Mouse (Mus musculus): ENCODE measurements around the gene Spta1.

Gene Spta1

DNA sequence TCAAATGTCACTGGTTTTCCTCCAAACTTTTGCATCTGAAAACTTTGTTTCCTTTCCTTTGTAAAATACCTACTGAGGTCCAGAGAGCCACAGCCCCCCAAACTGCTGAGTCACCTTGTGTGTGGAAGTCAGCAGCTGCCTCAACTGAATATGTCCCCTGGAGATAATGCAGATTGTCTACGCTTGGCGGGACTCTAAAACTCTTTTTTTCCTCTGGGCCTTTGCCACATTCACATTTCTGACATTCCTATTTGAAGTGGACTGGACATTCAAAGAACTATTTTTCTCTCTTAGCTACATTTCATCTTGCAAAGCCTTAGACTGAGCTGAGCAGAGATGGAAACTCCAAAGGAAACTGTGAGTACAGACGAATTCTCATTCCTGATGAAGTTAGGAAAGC lies at the start of gene Spta1:
Gene Spta1, plus strand, starts transcription at position 172 of the 400 bp plus-strand sequence.
- no peak for DNase-seq (ENCODE audit: low read depth)

DNA sequence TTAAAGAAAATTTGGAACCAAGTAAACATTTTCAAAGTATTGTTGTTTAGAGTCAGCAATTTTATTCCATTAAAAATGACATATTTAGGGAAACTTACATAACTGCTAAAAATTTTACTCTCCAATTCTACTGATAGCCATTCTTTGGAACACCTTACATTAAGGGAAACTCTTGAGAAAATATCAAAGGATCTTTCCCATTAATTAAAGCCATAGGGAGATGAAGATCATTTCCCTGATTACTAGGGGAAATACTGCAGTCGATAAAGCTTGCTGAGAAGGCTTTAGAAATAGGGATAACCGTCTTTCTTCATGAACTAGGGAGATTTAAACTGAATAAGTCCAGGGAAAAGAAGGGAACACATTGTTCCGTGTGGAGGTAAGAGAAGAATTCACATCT lies 41.4 kb upstream of the Spta1 start, which contains the start of gene Olfr424:
Gene Olfr424, plus strand, starts transcription at position 301 of the 400 bp plus-strand sequence.
- DNase-seq (ENCODE audit: low read depth), result no peak

DNA sequence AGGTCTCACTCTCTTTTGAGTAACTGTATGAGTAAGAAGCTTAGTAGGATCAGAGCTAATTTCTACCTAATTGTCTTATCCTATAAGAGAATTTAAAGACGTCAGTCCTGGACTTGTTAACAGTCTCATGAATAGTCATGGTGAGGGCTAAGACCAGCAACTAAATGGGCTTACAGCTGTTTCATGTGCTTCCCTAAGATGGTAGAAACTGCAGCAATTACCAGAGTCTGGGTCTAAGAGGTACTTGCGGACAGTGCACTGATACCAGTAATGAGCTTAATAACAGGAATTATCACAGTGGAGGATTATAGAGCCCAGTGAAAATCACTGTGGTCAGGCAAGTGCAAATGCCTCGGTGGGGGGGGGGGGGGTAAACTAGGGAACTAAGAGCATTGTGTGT lies 40.6 kb upstream of the Spta1 start:
- DNase-seq (ENCODE audit: low read depth), result no peak

DNA sequence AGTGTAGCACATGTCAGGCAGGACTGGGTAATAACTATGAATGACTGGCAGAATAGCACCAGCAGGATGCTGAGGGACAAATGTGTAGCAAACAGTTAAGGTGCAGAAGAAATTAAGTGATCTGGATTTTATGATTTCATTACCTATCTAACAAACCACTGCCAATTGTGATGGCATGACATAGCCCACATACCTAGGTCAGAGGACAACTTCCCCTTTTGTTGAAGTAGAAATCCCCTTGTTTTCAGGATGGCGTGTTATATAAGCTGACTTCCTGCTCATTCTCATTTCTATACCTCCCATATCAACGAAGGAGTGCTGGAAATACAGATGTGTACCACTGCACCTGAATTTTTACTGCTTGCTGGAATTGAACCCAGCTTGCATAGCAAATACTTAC lies 31.2 kb upstream of the Spta1 start:
- DNase-seq (ENCODE audit: low read depth), result no peak

- DNase-seq (ENCODE audit: low read depth), result no peak
Measured at GRCm38 (mm10) chr1:174146696-174147095, 25.9 kb upstream of the Spta1 start.

DNA sequence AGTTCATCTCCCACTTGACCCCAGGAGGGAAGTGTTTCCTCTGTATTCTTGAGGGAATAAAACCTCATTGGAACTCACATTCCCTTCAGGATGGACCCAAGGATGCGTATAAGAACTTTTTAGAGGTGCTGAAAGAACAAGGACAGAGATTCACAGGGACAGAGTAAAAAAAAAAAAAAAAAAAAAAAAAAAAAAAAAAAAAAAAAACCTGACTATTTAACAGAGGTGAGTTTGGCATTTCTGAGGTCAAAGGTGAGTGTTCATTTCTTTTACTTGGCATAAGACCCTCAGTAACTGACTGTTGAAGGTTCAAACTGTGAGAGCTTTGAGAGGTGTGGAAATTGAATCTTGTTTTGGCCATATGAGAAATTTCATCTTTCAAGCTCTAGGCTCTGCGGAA lies 23.3 kb upstream of the Spta1 start:
- DNase-seq (ENCODE audit: low read depth), result no peak

- no peak for DNase-seq (ENCODE audit: low read depth)
Measured at GRCm38 (mm10) chr1:174155333-174155732, 17.2 kb upstream of the Spta1 start, which contains the start of gene Olfr420. Olfr420 (plus strand) TSS chr1:174155633.

DNA sequence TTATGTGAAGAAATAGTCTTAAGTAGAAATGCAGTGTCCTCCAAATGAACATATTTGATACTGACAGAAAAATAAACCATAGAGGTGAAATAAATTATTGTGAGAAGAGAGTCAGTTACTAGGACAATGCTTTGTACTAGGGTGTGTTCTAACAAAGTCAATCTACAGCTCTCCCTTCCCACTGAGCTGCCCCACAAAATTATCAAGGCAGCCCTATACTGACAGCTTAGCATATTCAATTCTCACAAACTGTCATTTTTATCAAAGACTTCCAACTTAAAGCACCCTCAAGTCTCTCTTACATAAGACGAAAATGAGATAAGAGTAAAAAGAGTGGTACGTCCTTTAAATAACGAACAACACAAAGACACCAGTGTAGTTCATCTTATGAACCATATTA lies 15.0 kb upstream of the Spta1 start:
- no peak for DNase-seq (ENCODE audit: low read depth)

DNA sequence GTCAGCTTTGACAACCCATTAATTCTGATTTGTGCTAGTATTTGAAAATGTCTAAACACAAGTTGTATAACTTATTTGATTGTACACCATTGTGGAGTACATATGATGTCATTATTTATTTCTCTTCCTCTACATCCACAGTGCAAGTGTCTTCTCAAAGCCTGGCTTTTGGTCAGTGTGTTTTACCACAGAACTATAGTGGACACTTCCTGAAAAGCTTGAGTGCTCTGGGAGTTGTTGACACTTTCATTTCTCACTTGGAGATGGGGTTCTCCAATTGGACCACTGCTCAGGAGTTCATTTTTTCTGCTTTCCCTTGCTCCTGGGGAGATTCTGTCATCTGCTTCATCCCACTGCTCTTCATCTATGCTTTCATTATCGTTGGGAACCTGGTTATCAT lies 14.1 kb upstream of the Spta1 start:
- no peak for DNase-seq (ENCODE audit: low read depth)

- no peak for DNase-seq (ENCODE audit: low read depth)
Measured at GRCm38 (mm10) chr1:174159095-174159494, 13.5 kb upstream of the Spta1 start.

DNA sequence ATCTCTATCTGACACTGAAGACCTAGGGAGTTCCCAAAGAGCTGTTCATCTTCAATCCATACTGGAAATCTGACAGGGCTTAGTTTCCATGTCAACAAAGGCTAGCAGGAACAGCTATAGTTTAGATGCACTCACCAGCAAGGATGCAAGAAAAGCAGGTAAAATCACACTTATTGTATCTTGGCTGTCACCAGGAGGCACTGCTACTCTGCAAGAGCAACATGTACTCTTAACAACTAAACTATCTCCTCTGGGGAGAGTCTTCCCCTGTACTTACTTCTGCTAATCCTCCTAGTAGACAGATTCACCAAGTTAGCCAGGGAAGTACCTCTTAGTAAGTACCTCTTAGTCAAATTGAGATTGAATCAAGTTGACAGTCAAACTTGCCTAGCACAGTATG lies 3.6 kb upstream of the Spta1 start:
- no peak for DNase-seq (ENCODE audit: low read depth)

DNA sequence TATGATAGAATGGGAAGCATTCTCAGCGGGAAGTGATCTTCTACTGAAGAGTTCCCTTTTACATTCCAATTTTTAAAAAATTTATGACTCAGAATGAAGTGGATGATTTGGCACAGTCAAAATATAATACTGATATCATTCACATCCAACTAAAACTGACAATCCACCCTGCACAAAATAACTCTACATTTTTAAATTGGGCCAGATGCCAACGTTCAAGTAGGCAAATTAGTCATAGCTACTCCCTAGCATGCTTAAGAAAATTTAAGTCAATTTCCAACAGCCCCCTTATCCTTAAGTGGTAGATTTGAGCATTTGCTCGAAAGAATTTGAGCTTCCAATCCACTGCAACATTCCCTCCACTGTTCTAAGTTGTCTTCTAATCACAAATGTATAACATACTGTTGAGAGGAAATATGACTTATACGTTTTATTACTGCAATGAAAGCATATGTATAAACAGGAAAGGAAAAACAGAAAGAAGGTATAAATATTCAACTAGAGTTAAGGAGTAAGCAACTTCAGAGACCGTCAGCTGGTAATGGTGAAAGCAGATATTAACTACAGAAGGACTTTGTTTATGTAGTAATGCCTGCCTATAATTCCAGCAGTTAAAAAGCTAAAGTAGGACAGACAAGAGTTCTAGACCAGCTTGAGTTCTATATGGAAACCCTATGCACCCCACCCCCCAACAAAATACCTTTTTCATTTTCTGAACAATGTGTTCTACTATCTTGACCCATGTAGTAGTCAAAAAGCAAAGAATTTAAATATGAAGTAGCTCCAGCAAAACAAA lies 1.7 kb upstream of the Spta1 start:
- DNase-seq (ENCODE audit: low read depth), result no peak

DNA sequence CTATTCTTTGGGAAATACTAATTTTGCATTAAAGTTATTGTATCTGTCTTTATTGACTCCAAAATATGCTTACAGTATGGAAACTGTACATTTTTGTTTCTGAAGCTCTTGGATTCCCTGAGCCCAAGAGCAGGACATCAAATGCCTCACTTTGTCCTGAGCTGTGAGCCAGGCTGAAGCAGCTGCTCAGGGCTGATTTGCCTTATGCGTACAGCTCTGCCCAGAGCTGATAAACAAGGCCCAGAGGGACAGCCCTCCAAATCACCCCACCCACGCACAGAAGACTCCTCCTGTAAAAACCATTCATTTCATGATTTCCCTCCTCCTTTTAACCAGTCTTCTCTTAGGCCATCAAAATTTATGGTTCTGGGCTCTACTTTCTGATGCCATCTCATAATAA lies 1.0 kb upstream of the Spta1 start:
- DNase-seq (ENCODE audit: low read depth), result no peak

DNA sequence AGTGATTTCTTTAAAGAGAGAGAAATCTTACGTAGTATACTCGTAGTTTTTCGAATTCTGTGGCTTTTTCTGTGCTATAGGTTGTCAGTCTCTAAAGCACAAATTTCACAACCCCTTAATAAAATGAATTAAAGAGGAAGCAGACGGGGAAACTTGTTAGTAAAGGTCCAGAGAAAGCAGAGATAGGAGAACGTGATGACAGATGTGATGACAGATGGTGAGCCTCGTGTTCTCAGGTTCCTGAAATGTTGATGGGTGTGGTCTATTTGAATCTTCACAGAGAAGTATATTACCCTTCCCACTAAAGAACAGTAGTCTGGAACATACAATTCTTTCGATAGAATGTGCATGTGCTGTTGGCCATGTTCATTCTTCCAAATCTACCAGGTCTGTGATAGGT lies 32.1 kb downstream of the Spta1 start:
- DNase-seq (ENCODE audit: low read depth), result no peak

DNA sequence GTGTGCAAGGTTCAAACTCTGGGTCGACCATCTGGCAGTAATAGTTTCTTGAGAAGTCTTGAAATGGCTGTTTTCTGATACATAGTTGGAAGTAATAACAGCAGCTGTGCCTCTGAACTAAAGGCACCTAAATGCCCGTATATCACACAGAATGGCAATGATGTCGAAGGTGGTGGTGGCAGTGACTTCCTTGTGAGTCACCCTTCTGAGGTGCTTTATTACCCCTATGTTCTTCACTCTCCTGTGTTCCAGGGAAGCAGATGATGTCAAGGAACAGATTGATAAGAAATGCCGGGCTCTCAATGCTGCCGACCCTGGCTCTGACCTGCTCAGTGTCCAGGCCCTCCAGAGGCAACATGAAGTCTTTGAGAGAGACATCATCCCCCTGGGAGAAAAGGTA lies 39.7 kb downstream of the Spta1 start:
- no peak for DNase-seq (ENCODE audit: low read depth)

DNA sequence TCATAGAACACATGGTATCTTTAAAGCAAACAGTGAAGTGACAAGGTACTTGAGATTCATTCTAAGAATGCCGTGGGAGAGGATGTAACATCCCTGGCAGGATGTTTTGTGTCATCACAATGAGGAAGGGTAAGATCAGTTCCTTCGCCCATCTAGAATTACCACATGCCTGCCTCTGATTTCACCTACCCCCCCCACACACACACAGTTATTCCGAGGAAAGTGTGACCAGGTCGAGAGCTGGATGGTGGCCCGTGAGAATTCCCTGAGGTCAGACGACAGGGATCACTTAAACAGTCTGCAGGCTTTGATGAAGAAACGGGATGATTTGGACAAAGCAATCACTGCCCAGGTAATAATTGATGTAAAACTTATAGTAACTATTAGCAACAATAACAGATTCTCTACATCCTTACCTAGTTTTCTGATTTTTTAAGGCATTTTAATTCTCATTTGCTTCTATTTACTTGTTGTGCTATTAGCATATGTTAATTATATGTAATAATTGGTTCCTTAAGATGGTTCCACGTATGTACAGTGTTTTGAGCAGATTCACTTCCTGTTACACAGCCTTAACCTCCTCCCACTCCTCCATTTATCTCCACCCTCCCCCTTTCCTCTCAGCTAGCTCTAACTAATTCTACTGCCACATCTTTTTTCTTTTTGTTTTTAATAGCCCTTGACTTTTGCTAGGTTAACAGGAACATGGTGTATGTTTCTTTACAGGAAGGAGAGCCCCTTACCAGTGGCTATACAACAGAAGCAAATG lies 42.9 kb downstream of the Spta1 start:
- no peak for DNase-seq (ENCODE audit: low read depth)

- no peak for DNase-seq (ENCODE audit: low read depth)
Measured at GRCm38 (mm10) chr1:174216528-174217204, 44.1 kb downstream of the Spta1 start.

GRCm38 (mm10) chr1:174239916-174240315 lies 67.3 kb downstream of the Spta1 start:
- no peak for DNase-seq (ENCODE audit: low read depth)

GRCm38 (mm10) chr1:174244621-174245020 lies 72.0 kb downstream of the Spta1 start:
- no peak for DNase-seq (ENCODE audit: low read depth)

- DNase-seq (ENCODE audit: low read depth), result no peak
Measured at GRCm38 (mm10) chr1:174246080-174246479, 73.5 kb downstream of the Spta1 start.

DNA sequence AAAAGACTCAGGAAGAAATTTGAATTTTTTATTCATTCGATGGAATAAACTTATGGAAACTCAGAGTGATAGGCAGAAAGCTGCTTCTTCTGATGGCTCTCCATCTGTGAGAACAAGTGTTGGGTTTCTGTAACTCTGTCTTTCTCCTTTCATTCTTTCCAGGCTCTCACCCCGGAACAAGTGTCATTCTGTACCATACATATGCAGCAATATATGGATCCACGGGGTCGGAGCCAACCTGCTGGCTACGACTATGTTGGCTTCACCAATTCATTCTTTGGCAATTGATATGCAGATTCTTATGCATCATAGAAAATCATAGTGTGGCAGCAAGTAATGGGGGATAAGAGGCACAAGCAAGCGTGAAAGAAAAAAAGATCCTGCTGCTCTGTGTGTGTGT lies 74.6 kb downstream of the Spta1 start:
- no peak for DNase-seq (ENCODE audit: low read depth)

DNA sequence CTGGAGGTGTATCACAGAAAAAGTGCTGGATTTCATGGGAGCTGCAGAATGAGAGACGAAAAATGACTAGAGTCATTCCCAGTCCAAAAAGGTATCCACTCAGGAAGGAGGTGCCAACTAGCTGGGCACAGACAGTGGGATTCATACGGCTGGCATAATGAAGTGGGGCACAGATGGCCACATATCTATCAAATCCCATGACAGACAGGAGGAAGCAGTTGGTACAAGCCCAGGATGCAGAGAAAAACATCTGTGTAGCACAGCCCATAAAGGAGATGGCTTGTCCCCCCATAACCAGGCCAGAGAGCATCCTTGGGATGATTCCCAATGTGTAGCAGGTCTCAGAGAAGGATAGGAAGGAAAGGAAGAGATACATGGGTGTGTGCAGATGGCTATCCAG lies 77.8 kb downstream of the Spta1 start:
- no peak for DNase-seq (ENCODE audit: low read depth)

DNA sequence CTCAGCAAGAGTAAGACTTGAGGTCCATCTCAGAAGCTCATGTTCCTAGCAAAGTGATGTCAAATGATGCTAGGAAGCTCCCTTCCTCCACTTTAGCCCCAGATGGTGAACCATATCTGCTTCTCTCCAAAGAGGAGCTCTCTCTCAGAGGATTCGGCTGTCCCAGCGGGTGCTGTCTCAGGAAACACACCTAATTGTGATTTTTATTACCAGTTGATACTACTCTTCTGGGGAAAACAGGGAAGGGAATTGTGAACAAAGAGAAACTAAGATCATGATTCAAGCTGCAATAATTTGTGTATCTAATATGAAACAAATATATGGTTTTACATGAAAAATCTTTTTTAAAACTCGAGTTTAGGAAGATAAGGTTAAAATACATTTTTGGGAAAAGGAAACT lies 79.4 kb downstream of the Spta1 start, which contains the start of gene Olfr419:
Gene Olfr419, minus strand, starts transcription at position 101 of the 400 bp plus-strand sequence.
- DNase-seq (ENCODE audit: low read depth), result no peak

Data from fibroblast of lung, adult 2 months (primary cell).